9 mouse cellular contexts compared by ENCODE assay signal in the genomic region with DNA sequence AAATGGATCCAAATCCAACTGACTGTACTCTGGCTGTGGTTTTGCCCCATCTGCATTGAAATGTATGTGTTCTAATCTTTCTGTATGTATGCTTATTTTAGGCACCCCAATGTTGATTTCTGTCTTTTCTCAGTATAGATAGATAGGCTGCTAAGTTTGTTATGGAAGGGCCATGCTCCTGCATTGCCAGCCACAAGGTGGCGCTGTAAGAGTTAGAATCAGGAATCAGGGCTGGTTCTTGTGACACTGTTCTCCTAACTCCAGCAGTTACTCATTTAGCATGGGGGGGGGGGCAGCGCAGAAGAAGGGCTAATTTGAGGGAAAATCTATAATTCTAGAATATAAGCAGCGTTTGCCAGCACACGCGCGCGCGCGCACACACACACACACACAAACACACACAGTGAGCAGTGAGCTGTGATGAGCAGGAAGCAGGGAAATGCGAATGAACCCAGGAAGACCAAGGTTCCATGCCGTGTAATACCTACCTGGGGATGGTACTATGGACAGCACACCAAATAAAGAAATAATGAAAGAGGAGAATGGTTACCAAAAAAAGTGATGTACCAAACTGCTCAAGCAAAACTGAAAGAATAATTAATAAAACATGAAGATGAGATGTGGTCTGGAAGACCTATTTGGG.
DNase-seq lines count a peak whose midpoint lies in the region; ATAC-seq and TF ChIP-seq lines count a peak whose summit lies in the region.
"Had no signal": no experiment of that assay in that cellular context is flagged by ENCODE, and none has a peak within 500 bp of the region (broad histone marks: within the 10 kb centered on the region; RNA-seq: fewer than 3 reads in every experiment).

No protein-coding gene starts in this region.

- no peaks in the 10 kb centered on the region for H3K9me3 ChIP-seq in liver, embryonic 12.5 days (replicated peaks)
- H3K9me3 ChIP-seq in forebrain, postnatal 0 days (ENCODE audit: low read length), result no peaks in the 10 kb centered on the region
- H3K9me3 ChIP-seq in midbrain, embryonic 15.5 days, result no peaks in the 10 kb centered on the region
- H3K9me3 ChIP-seq: neural tube, embryonic 13.5 days had no signal

- H3K27me3 ChIP-seq in liver, adult 2 months (ENCODE audit: control insufficient read depth, insufficient read depth, low read length), result no peaks in the 10 kb centered on the region
- H3K27me3 ChIP-seq in liver, embryonic 12.5 days (replicated peaks), result no peaks in the 10 kb centered on the region
- no peaks in the 10 kb centered on the region for H3K27me3 ChIP-seq in forebrain, postnatal 0 days (ENCODE audit: insufficient read depth, low read length)
- no peaks in the 10 kb centered on the region for H3K27me3 ChIP-seq in midbrain, embryonic 15.5 days (replicated peaks)
- H3K27me3 ChIP-seq: neural tube, embryonic 13.5 days had no signal

- peak; percentile 75; the same call in 1 of the 2 replicates for TF ChIP-seq CTCF in liver, adult 2 months (IDR thresholded peaks at IDR 0.05; ENCODE audit: low read depth, low read length)
- peak; percentile 83 for TF ChIP-seq CTCF in forebrain, postnatal 0 days (IDR thresholded peaks at IDR 0.05; ENCODE audit: low read depth)

- 59% methylated on average over 11 of the region's 11 CpGs for WGBS in liver, adult 2 months
- 54% methylated on average over 11 of the region's 11 CpGs for WGBS in liver, embryonic 12.5 days (ENCODE audit: insufficient replicate concordance)
- WGBS in forebrain, postnatal 0 days, result 67% methylated on average over 11 of the region's 11 CpGs
- 66% methylated on average over 11 of the region's 11 CpGs for WGBS in midbrain, embryonic 15.5 days

- no peak overlapping the region for H3K9ac ChIP-seq in liver, adult 2 months (ENCODE audit: low read depth, low read length)
- no peak overlapping the region for H3K9ac ChIP-seq in liver, embryonic 12.5 days
- H3K9ac ChIP-seq in forebrain, postnatal 0 days, result no peak overlapping the region
- H3K9ac ChIP-seq in midbrain, embryonic 15.5 days, result no peak overlapping the region
- H3K9ac ChIP-seq: neural tube, embryonic 13.5 days had no signal

- H3K79me2 ChIP-seq in liver, adult 2 months (ENCODE audit: control insufficient read depth, insufficient read depth, low read length), result no peaks in the 10 kb centered on the region

- H3K36me3 ChIP-seq in liver, adult 2 months (ENCODE audit: control insufficient read depth, insufficient read depth, low read length), result no peaks in the 10 kb centered on the region
- H3K36me3 ChIP-seq in liver, embryonic 12.5 days, result no peaks in the 10 kb centered on the region
- H3K36me3 ChIP-seq in forebrain, postnatal 0 days (ENCODE audit: insufficient read depth), result peaks cover 44% of the 10 kb centered on the region
- peaks cover 24% of the 10 kb centered on the region for H3K36me3 ChIP-seq in midbrain, embryonic 15.5 days (replicated peaks)

- TF ChIP-seq POLR2A in liver, adult 2 months (IDR thresholded peaks at IDR 0.05; ENCODE audit: extremely low read depth, insufficient read depth, low read length), result no peak

- no peaks in the 10 kb centered on the region for H3K4me1 ChIP-seq in liver, adult 2 months (ENCODE audit: control insufficient read depth, insufficient read depth, low read length)
- no peaks in the 10 kb centered on the region for H3K4me1 ChIP-seq in liver, embryonic 12.5 days
- H3K4me1 ChIP-seq in forebrain, postnatal 0 days (ENCODE audit: insufficient read depth), result no peaks in the 10 kb centered on the region
- no peaks in the 10 kb centered on the region for H3K4me1 ChIP-seq in midbrain, embryonic 15.5 days

- no peak overlapping the region for H3K4me3 ChIP-seq in liver, adult 2 months (ENCODE audit: insufficient read depth, low read depth, low read length)
- no peak overlapping the region for H3K4me3 ChIP-seq in liver, embryonic 12.5 days
- H3K4me3 ChIP-seq in forebrain, postnatal 0 days (ENCODE audit: low read depth, low read length), result no peak overlapping the region
- no peak overlapping the region for H3K4me3 ChIP-seq in midbrain, embryonic 15.5 days
- H3K4me3 ChIP-seq: neural tube, embryonic 13.5 days had no signal

- peak; percentile 65 for DNase-seq in liver, adult 2 months (ENCODE audit: extremely low read depth, low read depth, low spot score)
- peak; percentile 65 for DNase-seq in cerebellum, adult 11-12 months
- DNase-seq in forebrain, postnatal 0 days, result peak; percentile 83
- DNase-seq in induced T-regulatory cell, adult 2 months (ENCODE audit: low read depth), result peak; percentile 39
- DNase-seq in left cerebral cortex, adult 8-10 months (ENCODE audit: low spot score in 2 of 2), result peak; percentile 56 to 63
- DNase-seq in testis, postnatal 10 days (ENCODE audit: low spot score), result peak; percentile 87

- no peak overlapping the region for H3K27ac ChIP-seq in liver, adult 2 months (replicated peaks; ENCODE audit: insufficient read depth, low read depth, low read length)
- no peak overlapping the region for H3K27ac ChIP-seq in liver, embryonic 12.5 days
- no peak overlapping the region for H3K27ac ChIP-seq in forebrain, postnatal 0 days (ENCODE audit: low read depth, low read length)
- no peak overlapping the region for H3K27ac ChIP-seq in midbrain, embryonic 15.5 days
- H3K27ac ChIP-seq: neural tube, embryonic 13.5 days had no signal

- no peak overlapping the region for H3K4me2 ChIP-seq in liver, embryonic 12.5 days
- no peak overlapping the region for H3K4me2 ChIP-seq in forebrain, postnatal 0 days (ENCODE audit: low read depth)
- no peak overlapping the region for H3K4me2 ChIP-seq in midbrain, embryonic 15.5 days
- H3K4me2 ChIP-seq: neural tube, embryonic 13.5 days had no signal

- ATAC-seq in liver, embryonic 12.5 days, result no peak
- ATAC-seq in forebrain, postnatal 0 days, result peak; percentile 84
- peak; percentile 72 for ATAC-seq in midbrain, embryonic 15.5 days (replicated peaks)
